Mouse (Mus musculus): Measurements from ENCODE around the gene Elf3. TPM values are rescaled to one million over a fixed set of nuclear protein-coding genes. Genes with fewer than 3 reads are reported as not detected.
A peak's percentile ranks its signal among the peaks of the same experiment; 100 is the strongest.

Gene Elf3
- polyA plus RNA-seq (2015; fragmentation: Nextera tagmentation; extraction: Ambion mirVana): 36.1 and 39.2 TPM in 2 replicates

- peaks cover 9% of the 10 kb centered on the region; the same call in 1 of the 2 replicates for H3K36me3 ChIP-seq (ENCODE audit: insufficient read depth, low read length)
- H3K4me3 ChIP-seq (replicated peaks; ENCODE audit: low read depth, low read length): peak within 1 kb of the TSS; percentile 23
- TF ChIP-seq CTCF (IDR thresholded peaks at IDR 0.05; ENCODE audit: low read depth): no peak
- H3K4me1 ChIP-seq (replicated peaks; ENCODE audit: insufficient read depth, low read length): peaks cover 6% of the 10 kb centered on the region; the same call in 1 of the 2 replicates
- no peaks in the 10 kb centered on the region for H3K27me3 ChIP-seq (ENCODE audit: insufficient read depth, low read length)
- no peaks in the 10 kb centered on the region for H3K9me3 ChIP-seq (replicated peaks; ENCODE audit: low read length)
- 9% methylated on average over 19 of the region's 19 CpGs for whole genome bisulfite sequencing
- H3K4me2 ChIP-seq (ENCODE audit: low read length): peak within 1 kb of the TSS; percentile 63
- H3K27ac ChIP-seq: peak within 1 kb of the TSS; percentile 94
- H3K9ac ChIP-seq (ENCODE audit: low read depth, low read length): peak within 1 kb of the TSS; percentile 50
- ATAC-seq (replicated peaks; ENCODE audit: low FRiP score, low read depth): peak; percentile 93
- peak; percentile 80 for DNase-seq (ENCODE audit: low spot score)
Observed at GRCm38 (mm10) chr1:135258380-135259127, at the start of gene Elf3. Gene Elf3, minus strand, starts transcription at chr1:135258568.

- no peak overlapping the region for H3K27ac ChIP-seq
- H3K9me3 ChIP-seq (replicated peaks; ENCODE audit: low read length): no peaks in the 10 kb centered on the region
- H3K27me3 ChIP-seq (ENCODE audit: insufficient read depth, low read length): no peaks in the 10 kb centered on the region
- ATAC-seq (replicated peaks; ENCODE audit: low FRiP score, low read depth): no peak
- H3K9ac ChIP-seq (ENCODE audit: low read depth, low read length): no peak overlapping the region
- WGBS: 72% methylated on average over 5 of the region's 5 CpGs
- H3K4me3 ChIP-seq (replicated peaks; ENCODE audit: low read depth, low read length): no peak overlapping the region
- DNase-seq (ENCODE audit: low spot score): no peak
- no peak for TF ChIP-seq CTCF (IDR thresholded peaks at IDR 0.05; ENCODE audit: low read depth)
- H3K4me2 ChIP-seq (ENCODE audit: low read length): no peak overlapping the region
- H3K4me1 ChIP-seq (replicated peaks; ENCODE audit: insufficient read depth, low read length): no peaks in the 10 kb centered on the region
- 0 out of 2 replicates have a peak, but pooled peaks cover 3% of the 10 kb centered on the region for H3K36me3 ChIP-seq (ENCODE audit: insufficient read depth, low read length)
Observed at GRCm38 (mm10) chr1:135290908-135291307, 32.5 kb upstream of the Elf3 start.

GRCm38 (mm10) chr1:135286311-135286710, 27.9 kb upstream of the Elf3 start:
- WGBS: 64% methylated on average over 2 of the region's 2 CpGs
- TF ChIP-seq CTCF (IDR thresholded peaks at IDR 0.05; ENCODE audit: low read depth): no peak
- no peaks in the 10 kb centered on the region for H3K9me3 ChIP-seq (replicated peaks; ENCODE audit: low read length)
- no peak overlapping the region for H3K4me2 ChIP-seq (ENCODE audit: low read length)
- ATAC-seq (replicated peaks; ENCODE audit: low FRiP score, low read depth) (no peak), DNase-seq (ENCODE audit: low spot score) (no peak)
- H3K4me1 ChIP-seq (replicated peaks; ENCODE audit: insufficient read depth, low read length): no peaks in the 10 kb centered on the region
- H3K36me3 ChIP-seq (ENCODE audit: insufficient read depth, low read length): no peaks in the 10 kb centered on the region
- no peaks in the 10 kb centered on the region for H3K27me3 ChIP-seq (ENCODE audit: insufficient read depth, low read length)
- H3K4me3 ChIP-seq (replicated peaks; ENCODE audit: low read depth, low read length): no peak overlapping the region
- no peak overlapping the region for H3K9ac ChIP-seq (ENCODE audit: low read depth, low read length)
- H3K27ac ChIP-seq: no peak overlapping the region

DNA sequence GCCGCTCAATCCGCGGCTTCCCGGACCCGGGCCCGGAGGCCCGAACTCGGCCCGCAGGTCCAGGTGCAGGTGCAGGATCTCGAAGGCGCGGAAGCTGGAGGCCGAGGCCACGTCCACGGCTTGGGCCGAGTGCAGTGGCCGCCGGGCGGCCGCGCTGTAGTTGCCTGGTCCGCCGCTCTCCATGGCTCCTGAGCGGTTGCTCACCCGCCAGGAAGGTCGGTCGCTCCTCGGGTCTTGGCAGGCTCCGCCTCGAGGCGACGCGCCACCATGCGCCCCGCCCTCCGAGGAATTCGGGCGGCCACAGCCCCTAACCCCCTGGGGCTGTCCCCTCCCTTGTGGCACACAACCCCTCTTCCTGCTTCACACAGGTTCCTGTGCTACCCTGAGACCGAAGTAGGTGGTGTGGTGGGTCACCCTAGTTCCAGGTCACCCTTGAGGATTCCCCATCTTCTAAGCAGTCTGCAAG, 25.5 kb upstream of the Elf3 start, which contains the start of gene Rnpep:
Gene Rnpep, minus strand, starts transcription at position 259 of the 466 bp plus-strand sequence.
- H3K27ac ChIP-seq: peak within 1 kb of the TSS; percentile 87
- under 1% methylated on average over 38 of the region's 39 CpGs for WGBS
- peak within 1 kb of the TSS; percentile 74 for H3K4me3 ChIP-seq (replicated peaks; ENCODE audit: low read depth, low read length)
- ATAC-seq (replicated peaks; ENCODE audit: low FRiP score, low read depth): peak; percentile 87
- H3K4me2 ChIP-seq (ENCODE audit: low read length): peak within 1 kb of the TSS; percentile 80
- H3K27me3 ChIP-seq (ENCODE audit: insufficient read depth, low read length): no peaks in the 10 kb centered on the region
- peak within 1 kb of the TSS; percentile 89 for H3K9ac ChIP-seq (ENCODE audit: low read depth, low read length)
- H3K36me3 ChIP-seq (ENCODE audit: insufficient read depth, low read length): no peaks in the 10 kb centered on the region
- TF ChIP-seq CTCF (IDR thresholded peaks at IDR 0.05; ENCODE audit: low read depth): no peak
- DNase-seq (ENCODE audit: low spot score): peak; percentile 82
- no peaks in the 10 kb centered on the region for H3K4me1 ChIP-seq (replicated peaks; ENCODE audit: insufficient read depth, low read length)
- no peaks in the 10 kb centered on the region for H3K9me3 ChIP-seq (replicated peaks; ENCODE audit: low read length)

- TF ChIP-seq CTCF (IDR thresholded peaks at IDR 0.05; ENCODE audit: low read depth): no peak
- WGBS: under 1% methylated on average over 46 of the region's 48 CpGs
- peak; percentile 50 for DNase-seq (ENCODE audit: low spot score)
Observed at GRCm38 (mm10) chr1:135283287-135283825, 25.0 kb upstream of the Elf3 start.

GRCm38 (mm10) chr1:135282536-135283286, 24.3 kb upstream of the Elf3 start:
- H3K9me3 ChIP-seq (replicated peaks; ENCODE audit: low read length): no peaks in the 10 kb centered on the region
- H3K36me3 ChIP-seq (ENCODE audit: insufficient read depth, low read length): peaks cover 10% of the 10 kb centered on the region; the same call in 1 of the 2 replicates
- 30% methylated on average over 13 of the region's 13 CpGs for WGBS
- peak overlapping the region; percentile 87 for H3K27ac ChIP-seq
- peak overlapping the region; percentile 74 for H3K4me3 ChIP-seq (replicated peaks; ENCODE audit: low read depth, low read length)
- H3K4me1 ChIP-seq (replicated peaks; ENCODE audit: insufficient read depth, low read length): no peaks in the 10 kb centered on the region
- peak overlapping the region; percentile 89 for H3K9ac ChIP-seq (ENCODE audit: low read depth, low read length)
- ATAC-seq (replicated peaks; ENCODE audit: low FRiP score, low read depth) (no peak), DNase-seq (ENCODE audit: low spot score) (peak; percentile 37)
- H3K4me2 ChIP-seq (ENCODE audit: low read length): peak overlapping the region; percentile 80
- TF ChIP-seq CTCF (IDR thresholded peaks at IDR 0.05; ENCODE audit: low read depth): no peak
- H3K27me3 ChIP-seq (ENCODE audit: insufficient read depth, low read length): no peaks in the 10 kb centered on the region

More at GRCm38 (mm10) chr1:135283287-135283825, 25.0 kb upstream of the Elf3 start:
- Histone ChIP-seq H3K36me3 (ENCODE audit: insufficient read depth, low read length) (peaks cover 3% of the 10 kb centered on the region; the same call in 1 of the 2 replicates), H3K4me1 (replicated peaks; ENCODE audit: insufficient read depth, low read length) (no peaks in the 10 kb centered on the region), H3K9me3 (replicated peaks; ENCODE audit: low read length) (no peaks in the 10 kb centered on the region), H3K27me3 (ENCODE audit: insufficient read depth, low read length) (no peaks in the 10 kb centered on the region), H3K4me2 (ENCODE audit: low read length) (peak overlapping the region; percentile 80), H3K9ac (ENCODE audit: low read depth, low read length) (peak overlapping the region; percentile 89), H3K4me3 (replicated peaks; ENCODE audit: low read depth, low read length) (peak overlapping the region; percentile 74), H3K27ac (peak overlapping the region; percentile 87)
- ATAC-seq (replicated peaks; ENCODE audit: low FRiP score, low read depth): peak; percentile 63; the same call in 1 of the 2 replicates
